Mouse (Mus musculus) heart, embryonic 10.5 days (tissue): ENCODE data around the gene Slc37a4. TPM values are rescaled to one million over a fixed set of nuclear protein-coding genes. Genes with fewer than 3 reads are reported as not detected.
"Not testable (repeated sequence)": the region's sequence is repeated elsewhere in the genome, so short reads cannot be mapped to it uniquely, and the experiment has no call there.

Source experiments
- DNase-seq: peaks from one replicate; pipeline ENCODE4 v3.0.0-alpha.2; 2017; ENCODE audit warnings: low spot score
- H3K27ac ChIP-seq: fragments of 300-500 bp; sonication (generic); 2 replicates; pipeline ENCODE4 v1.5.1; 2016; ENCODE audit warnings: mild to moderate bottlenecking
- H3K27me3 ChIP-seq: fragments of 300-500 bp; sonication (generic); 2 replicates; pipeline ENCODE4 v1.6.1; 2016; ENCODE audit warnings: mild to moderate bottlenecking; ENCODE audit not compliant: poor library complexity, insufficient read depth, severe bottlenecking
- H3K36me3 ChIP-seq: fragments of 300-500 bp; sonication (generic); 2 replicates; pipeline ENCODE4 v1.6.1; 2016; ENCODE audit warnings: mild to moderate bottlenecking, moderate library complexity
- H3K4me1 ChIP-seq: fragments of 300-500 bp; sonication (generic); 2 replicates; pipeline ENCODE4 v1.6.1; 2016; ENCODE audit warnings: mild to moderate bottlenecking
- H3K4me3 ChIP-seq: fragments of 300-500 bp; sonication (generic); 2 replicates; pipeline ENCODE4 v1.5.1; 2016; ENCODE audit warnings: mild to moderate bottlenecking, moderate library complexity
- H3K9me3 ChIP-seq: fragments of 300-500 bp; sonication (generic); 2 replicates; pipeline ENCODE4 v1.6.1; 2016; ENCODE audit warnings: mild to moderate bottlenecking, moderate library complexity
- WGBS: fragments of 180-500 bp; shearing (Covaris S2); methylation state at CpG from one replicate; pipeline ENCODE4 v1.1.7; 2016; 5-methylcytosine and 5-hydroxymethylcytosine counted together
- polyA plus RNA-seq: library from polyadenylated mRNA; unstranded; fragments of >200 nt; fragmentation: Nextera tagmentation; extraction: Ambion mirVana; gene quantifications from 2 replicates; pipeline ENCODE4 v1.2.1, GENCODE M21; 2016

Slc37a4 gene
- polyA plus RNA-seq, 1 experiment from 2014 or later, result 25.3 TPM

DNA sequence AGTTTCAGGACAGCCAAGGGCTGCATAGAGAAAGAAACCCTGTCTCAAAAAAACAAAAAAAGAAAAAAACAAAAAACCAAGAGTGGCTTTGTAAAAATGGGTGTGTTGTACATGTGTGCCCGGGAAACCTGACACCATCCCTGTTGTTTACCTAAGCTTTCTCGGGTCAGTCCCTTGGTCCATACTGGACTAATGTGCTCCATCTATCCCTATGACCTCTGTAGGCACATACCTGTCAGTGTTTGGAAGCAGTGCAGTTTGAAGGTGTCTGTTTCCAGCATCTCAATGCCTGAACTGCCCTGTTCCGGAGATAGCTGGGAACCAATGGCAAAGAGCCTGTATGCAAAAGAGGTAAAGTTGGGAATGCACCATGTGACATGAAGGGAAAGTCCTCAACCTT is 8.4 kb downstream of the Slc37a4 start:
- no peak for DNase-seq
- Histone ChIP-seq H3K4me3 (no peak overlapping the region), H3K4me1 (peaks cover 9% of the 10 kb centered on the region; the same call in 1 of the 2 replicates), H3K27me3 (no peaks in the 10 kb centered on the region), H3K36me3 (peaks cover 68% of the 10 kb centered on the region), H3K9me3 (no peaks in the 10 kb centered on the region), H3K27ac (no peak overlapping the region)
- 78% methylated on average over 3 of the region's 3 CpGs for whole genome bisulfite sequencing

DNA sequence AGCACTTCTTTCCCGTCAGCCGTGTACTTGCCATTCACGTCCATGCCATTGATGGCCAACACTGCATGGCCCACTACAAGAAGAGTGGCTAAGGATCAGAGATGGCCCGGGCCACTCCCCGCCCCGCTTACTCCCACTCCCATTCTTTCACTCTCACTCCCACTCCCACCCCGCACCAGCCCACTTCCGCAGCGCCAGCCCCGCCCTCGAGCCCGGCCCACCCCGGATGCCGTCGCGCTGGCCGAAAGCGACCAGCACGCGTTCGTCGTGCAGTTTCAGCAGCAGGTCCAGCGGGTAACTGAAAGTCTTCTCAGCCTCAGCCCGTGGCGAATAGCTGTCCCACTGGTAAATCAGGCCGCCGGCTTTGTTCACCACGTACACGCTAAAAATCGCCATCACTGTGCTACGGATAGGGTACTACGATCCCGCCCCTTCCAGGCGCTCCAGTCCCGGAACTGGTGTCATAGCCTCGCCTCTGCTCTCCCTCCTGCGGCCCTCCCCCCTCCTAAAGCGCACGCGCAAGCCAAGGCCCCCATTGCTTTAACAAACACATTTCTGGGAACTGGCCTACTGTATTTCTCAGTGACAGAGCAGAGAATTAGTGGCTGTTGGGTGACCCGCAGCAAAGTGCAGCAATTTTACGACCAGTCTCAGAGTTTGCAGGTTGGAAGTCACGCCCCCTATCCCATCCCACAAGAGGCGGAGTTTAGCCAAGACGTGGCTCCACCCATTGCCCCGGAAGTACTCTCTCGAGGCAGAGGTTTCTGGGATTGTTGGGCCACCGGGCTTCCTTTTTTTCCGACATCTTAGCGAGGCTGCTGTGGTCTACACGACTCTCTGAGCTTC is 10.5 kb downstream of the Slc37a4 start, which contains the start of the genes Rps25 and Trappc4:
Gene Rps25 (plus strand): TSS at position 234 of the 846 bp plus-strand sequence.
Gene Trappc4 (minus strand): TSS at position 695 of the 846 bp plus-strand sequence.
- H3K4me1 ChIP-seq, result peaks cover 5% of the 10 kb centered on the region; the same call in 1 of the 2 replicates
- under 1% methylated on average over 51 of the region's 51 CpGs for WGBS
- H3K36me3 ChIP-seq, result peaks cover 68% of the 10 kb centered on the region
- peak within 1 kb of the TSS; percentile 92 for H3K27ac ChIP-seq
- no peaks in the 10 kb centered on the region for H3K9me3 ChIP-seq
- peak; percentile 98 for DNase-seq
- H3K4me3 ChIP-seq, result peak within 1 kb of the TSS; percentile 79
- H3K27me3 ChIP-seq, result no peaks in the 10 kb centered on the region

DNA sequence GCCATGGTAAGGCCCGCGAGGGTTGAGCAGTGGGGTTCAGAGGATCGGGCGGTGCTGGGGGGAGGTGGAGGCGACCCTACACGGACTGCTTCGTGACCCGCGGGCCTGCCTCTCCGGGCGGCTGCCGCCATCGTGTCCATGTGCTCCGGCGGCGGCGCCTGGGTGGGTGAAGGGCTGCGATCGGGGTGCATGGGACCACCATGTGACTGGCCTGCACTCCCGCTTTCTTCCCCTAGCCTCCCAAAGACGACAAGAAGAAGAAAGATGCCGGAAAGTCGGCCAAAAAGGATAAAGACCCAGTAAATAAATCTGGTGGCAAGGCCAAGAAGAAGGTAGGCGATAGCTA is 11.1 kb downstream of the Slc37a4 start:
- Histone ChIP-seq H3K4me1 (peaks cover 5% of the 10 kb centered on the region; the same call in 1 of the 2 replicates), H3K4me3 (peak overlapping the region; percentile 79), H3K27me3 (no peaks in the 10 kb centered on the region), H3K9me3 (no peaks in the 10 kb centered on the region), H3K36me3 (peaks cover 68% of the 10 kb centered on the region), H3K27ac (peak overlapping the region; percentile 92)
- 2% methylated on average over 24 of the region's 24 CpGs for WGBS
- DNase-seq, result no peak

DNA sequence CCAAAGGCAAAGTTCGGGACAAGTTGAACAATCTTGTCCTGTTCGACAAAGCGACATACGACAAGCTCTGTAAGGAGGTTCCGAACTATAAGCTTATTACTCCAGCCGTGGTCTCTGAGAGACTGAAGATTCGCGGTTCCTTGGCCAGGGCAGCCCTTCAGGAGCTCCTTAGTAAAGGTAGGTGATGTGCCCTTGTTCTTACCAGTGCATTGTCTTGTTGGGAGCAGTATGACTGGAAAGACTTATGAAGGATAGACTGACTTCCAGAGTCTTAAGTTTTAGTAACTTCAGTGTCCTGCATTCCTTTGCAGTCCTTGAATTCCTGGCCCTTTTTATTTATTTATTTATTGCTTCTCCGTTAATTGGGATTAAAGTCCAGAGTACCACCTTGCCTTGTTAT is 12.0 kb downstream of the Slc37a4 start:
- not testable (repeated sequence) for DNase-seq, H3K4me1 ChIP-seq, H3K9me3 ChIP-seq, H3K27me3 ChIP-seq
- Histone ChIP-seq H3K27ac (0 out of 2 replicates have a peak overlapping the region, but pooled peaks have one; percentile 92), H3K36me3 (peaks cover 69% of the 10 kb centered on the region), H3K4me3 (peak overlapping the region; percentile 79)
- 74% methylated on average over 9 of the region's 9 CpGs for WGBS

DNA sequence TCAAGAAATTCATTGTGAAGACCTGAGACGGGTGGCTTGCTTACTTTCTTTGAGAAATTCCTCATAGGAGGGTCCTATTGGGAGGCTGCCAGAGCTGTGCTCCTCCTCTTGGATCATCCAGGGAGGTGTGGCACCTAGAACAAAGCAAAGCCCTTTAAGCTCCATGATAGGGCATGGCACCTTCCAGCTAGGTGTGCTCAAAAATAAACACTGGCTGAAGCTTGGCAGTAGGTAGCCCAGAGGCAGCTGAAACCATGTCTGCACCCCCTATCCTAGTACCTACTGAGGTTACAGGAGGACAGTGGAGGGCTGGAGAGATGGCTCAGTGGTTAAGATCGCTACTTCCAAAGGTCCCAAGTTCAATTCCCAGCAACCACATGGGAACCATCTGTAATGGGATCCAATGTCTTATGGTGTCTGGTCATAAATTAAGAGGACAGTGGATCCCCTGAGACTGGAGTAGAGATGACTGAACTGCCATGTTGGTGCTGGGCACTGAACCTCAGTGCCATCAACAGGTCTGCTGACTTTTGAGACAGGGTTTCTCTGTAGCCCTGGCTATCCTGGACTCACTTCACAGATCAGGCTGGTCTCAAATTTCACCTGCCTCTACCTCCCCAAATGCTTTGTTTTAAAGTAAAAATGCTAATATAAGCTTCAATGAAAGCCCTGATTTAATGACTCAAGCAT is 14.1 kb downstream of the Slc37a4 start:
- H3K27ac ChIP-seq, result no peak overlapping the region
- H3K4me1 ChIP-seq, result peaks cover 5% of the 10 kb centered on the region; the same call in 1 of the 2 replicates
- H3K9me3 ChIP-seq, result no peaks in the 10 kb centered on the region
- no peak overlapping the region for H3K4me3 ChIP-seq
- H3K36me3 ChIP-seq, result peaks cover 68% of the 10 kb centered on the region
- DNase-seq, result no peak
- H3K27me3 ChIP-seq, result no peaks in the 10 kb centered on the region
- 84% methylated on average over 2 of the region's 2 CpGs for WGBS

DNA sequence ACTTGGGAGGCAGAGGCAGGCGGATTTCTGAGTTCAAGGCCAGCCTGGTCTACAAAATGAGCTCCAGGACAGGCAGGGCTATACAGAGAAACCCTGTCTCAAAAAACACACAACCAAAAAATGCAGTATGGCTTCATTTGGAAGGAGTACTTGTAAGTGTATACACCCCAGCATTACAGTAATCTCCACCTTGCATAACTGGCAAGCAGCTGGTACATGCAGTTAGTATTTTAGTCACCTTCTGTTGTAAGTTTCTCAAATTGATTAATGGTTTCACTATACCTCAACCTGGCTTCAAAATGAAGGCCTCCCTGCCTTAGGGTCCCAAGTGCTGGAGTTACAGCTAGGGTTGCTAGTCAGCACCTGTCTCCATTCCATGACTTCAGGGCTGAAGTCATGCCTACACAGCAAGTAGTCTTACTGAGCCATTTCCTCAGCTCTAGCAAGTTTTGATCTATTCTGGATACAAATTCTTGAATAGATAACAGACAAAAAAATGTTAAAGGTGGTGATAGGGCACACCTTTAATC is 15.0 kb downstream of the Slc37a4 start:
- 92% methylated on average over 1 of the region's 1 CpGs for WGBS
- Histone ChIP-seq H3K4me3 (no peak overlapping the region), H3K4me1 (peaks cover 5% of the 10 kb centered on the region; the same call in 1 of the 2 replicates), H3K36me3 (peaks cover 76% of the 10 kb centered on the region), H3K27ac (no peak overlapping the region), H3K9me3 (no peaks in the 10 kb centered on the region), H3K27me3 (no peaks in the 10 kb centered on the region)
- no peak for DNase-seq

DNA sequence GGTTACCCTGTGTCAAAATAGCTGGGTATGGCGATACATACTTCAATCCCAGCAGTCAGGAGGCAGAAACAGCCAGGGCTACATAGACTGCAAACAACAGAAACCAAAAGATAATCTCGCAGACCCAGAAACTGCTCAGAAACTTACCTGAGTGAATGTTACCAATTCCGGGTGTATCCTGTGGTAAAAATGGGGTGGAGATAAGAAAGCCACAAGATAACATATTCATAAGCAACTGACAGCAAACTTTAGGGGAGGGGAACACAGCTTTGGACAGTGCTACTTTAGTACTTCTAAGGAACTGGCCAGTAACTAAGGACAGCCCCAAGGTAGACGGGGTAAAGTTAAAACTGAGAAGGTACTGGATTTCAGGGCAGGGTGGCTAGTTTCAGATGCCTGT is 15.7 kb downstream of the Slc37a4 start:
- peaks cover 76% of the 10 kb centered on the region for H3K36me3 ChIP-seq
- peaks cover 9% of the 10 kb centered on the region; the same call in 1 of the 2 replicates for H3K4me1 ChIP-seq
- no peaks in the 10 kb centered on the region for H3K27me3 ChIP-seq
- H3K4me3 ChIP-seq, result no peak overlapping the region
- H3K27ac ChIP-seq, result no peak overlapping the region
- DNase-seq, result no peak
- no peaks in the 10 kb centered on the region for H3K9me3 ChIP-seq
- 78% methylated on average over 4 of the region's 4 CpGs for WGBS

DNA sequence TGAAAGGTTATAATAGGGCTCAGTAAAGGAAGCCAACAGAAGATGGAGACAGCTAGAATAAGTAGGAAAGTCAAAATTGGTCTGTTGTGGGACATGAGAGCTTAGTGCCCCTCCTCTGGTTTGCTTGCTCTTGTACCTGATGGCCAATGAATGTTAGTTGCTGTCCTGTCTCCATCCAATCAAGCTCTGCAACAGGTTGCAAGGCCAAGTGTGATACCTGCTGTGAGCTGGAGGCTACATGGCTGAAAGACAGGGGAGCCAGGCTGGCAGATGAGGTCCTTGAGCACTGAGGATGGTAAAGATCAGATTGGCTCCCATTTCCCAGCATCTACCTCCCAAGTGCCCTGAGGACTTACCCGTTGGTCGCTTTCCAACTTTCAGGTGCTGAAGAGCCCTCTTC is 16.1 kb downstream of the Slc37a4 start:
- Histone ChIP-seq H3K36me3 (peaks cover 76% of the 10 kb centered on the region), H3K9me3 (no peaks in the 10 kb centered on the region), H3K4me1 (peaks cover 12% of the 10 kb centered on the region; the same call in 1 of the 2 replicates), H3K27ac (no peak overlapping the region), H3K4me3 (no peak overlapping the region), H3K27me3 (no peaks in the 10 kb centered on the region)
- no peak for DNase-seq
- 84% methylated on average over 2 of the region's 2 CpGs for whole genome bisulfite sequencing

DNA sequence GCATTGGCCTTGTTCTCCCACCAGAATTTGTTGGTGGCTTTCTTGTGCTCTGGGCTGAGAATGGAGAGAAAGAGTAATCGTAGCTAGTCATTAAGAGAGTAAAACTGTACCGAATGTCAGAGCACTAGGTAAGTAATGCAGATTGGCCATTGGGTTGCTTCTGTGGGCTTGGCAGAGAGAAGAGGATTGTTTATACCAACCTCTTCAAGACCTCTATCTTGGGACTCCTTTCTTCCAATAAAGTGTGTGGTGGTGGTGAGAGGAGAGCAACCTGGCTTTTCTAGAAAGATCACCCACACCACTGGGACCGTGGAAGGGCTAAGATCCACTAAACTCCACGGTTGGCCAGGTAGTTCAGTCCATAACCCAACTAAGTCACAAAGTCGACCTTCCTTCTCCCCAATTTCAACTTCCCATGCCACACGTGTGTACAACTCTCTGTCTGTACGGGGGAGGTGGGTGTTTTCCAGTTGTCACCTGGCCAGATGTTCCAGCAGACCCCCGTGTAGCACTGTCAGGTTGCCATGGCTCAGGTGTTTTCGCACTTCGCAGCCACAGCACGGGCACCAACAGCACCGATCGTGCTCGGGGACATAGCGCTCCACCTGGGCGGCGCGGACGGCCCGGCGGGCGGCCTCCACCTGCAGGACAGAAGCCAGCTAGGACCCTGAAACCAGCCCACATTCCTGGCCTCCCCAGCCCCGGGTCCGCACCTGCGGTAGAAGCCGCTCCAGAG is 20.7 kb downstream of the Slc37a4 start:
- 7% methylated on average over 26 of the region's 26 CpGs for WGBS
- peaks cover 11% of the 10 kb centered on the region; the same call in 1 of the 2 replicates for H3K4me1 ChIP-seq
- H3K27ac ChIP-seq, result peak overlapping the region; percentile 91
- peaks cover 39% of the 10 kb centered on the region for H3K36me3 ChIP-seq
- DNase-seq, result no peak
- peak overlapping the region; percentile 94 for H3K4me3 ChIP-seq
- H3K27me3 ChIP-seq, result no peaks in the 10 kb centered on the region
- no peaks in the 10 kb centered on the region for H3K9me3 ChIP-seq

DNA sequence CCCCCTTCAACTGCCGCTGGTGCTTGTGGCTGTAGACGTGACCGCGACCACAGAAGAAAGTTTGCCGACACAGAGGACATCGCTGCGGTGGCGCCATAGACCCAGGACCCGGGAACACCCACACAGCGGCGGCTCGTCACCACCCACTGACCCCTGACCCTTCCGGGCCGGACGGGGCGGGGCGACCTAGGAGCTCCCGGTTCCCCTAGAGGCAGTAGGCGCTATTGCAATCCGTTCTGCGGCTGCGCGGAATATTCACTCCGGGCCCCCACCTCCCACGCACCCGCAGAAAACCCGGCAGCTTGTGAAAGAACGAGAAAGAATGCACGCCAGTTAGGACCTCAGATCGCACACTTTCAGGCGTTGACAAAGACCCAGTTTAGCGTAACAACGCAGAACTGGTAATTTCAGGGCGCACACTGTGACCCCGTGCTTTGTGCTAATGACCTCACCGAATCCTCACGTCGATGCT is 21.3 kb downstream of the Slc37a4 start:
- no peaks in the 10 kb centered on the region for H3K9me3 ChIP-seq
- peaks cover 33% of the 10 kb centered on the region for H3K36me3 ChIP-seq
- H3K27ac ChIP-seq, result peak overlapping the region; percentile 91
- peaks cover 11% of the 10 kb centered on the region; the same call in 1 of the 2 replicates for H3K4me1 ChIP-seq
- peak; percentile 96 for DNase-seq
- H3K27me3 ChIP-seq, result no peaks in the 10 kb centered on the region
- peak overlapping the region; percentile 94 for H3K4me3 ChIP-seq
- under 1% methylated on average over 38 of the region's 38 CpGs for WGBS

DNA sequence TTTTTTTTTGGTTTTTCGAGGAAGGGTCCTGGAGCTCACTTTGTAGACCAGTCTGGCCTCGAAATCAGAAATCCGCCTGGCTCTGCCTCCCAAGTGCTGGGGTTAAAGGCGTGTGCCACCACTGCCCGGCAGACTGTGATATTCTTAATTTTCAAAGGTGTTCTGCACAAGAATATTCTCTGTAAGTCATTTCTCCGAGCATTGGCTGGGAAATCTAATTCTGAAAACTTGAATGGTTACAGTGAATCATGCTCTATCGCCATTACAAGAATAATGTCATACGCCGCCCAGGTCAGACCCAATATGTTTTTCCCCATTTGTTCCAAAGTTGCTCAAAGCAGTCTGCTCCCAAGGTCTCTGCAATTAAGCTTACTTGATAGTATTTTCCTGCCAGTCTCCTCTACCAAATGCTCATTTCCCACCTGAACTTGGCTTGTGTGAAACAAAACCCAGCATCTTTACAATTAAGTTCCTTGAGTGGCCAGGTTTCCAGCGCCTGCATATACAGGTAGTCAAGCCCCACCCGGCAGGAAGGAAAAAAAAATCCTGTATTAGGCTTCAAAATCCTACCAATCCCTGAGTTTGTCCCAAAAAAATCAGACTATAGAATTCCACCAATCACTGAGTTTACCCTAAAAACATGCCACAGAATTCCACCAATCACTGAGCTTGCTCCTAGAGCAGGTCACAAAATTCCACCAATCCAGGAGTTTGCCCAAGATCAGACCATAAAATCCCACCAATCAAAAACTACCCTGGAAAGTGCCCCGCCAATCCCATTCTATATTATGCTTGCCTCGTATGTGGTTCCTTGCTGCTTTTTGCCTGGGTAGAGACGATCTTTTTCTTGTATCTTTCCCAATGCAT is 22.1 kb downstream of the Slc37a4 start, which contains the start of gene Ccdc84:
Gene Ccdc84 (minus strand): TSS at position 51 of the 867 bp plus-strand sequence.
- no peak for DNase-seq
- peak within 1 kb of the TSS; percentile 94 for H3K4me3 ChIP-seq
- H3K36me3 ChIP-seq, result peaks cover 25% of the 10 kb centered on the region
- H3K27ac ChIP-seq, result peak within 1 kb of the TSS; percentile 91
- H3K27me3 ChIP-seq, result no peaks in the 10 kb centered on the region
- H3K4me1 ChIP-seq, result peaks cover 11% of the 10 kb centered on the region; the same call in 1 of the 2 replicates
- no peaks in the 10 kb centered on the region for H3K9me3 ChIP-seq
- WGBS, result 77% methylated on average over 14 of the region's 14 CpGs
